Mouse (Mus musculus) gastrocnemius, postnatal 14 days (tissue): ENCODE results near the gene Msrb3. TPM values are rescaled to one million over a fixed set of nuclear protein-coding genes. Genes with fewer than 3 reads are reported as not detected.

Source experiments
- DNase-seq: peaks from one replicate; pipeline ENCODE4 v3.0.0; 2021; ENCODE audit warnings: mixed read lengths
- intact Hi-C: fragments of 180-260 bp; cut with DNase I; formaldehyde crosslinking; loops from one replicate; pipeline ENCODE4 v1.15.1; 2025; ENCODE audit warnings: low total_unique reads
- total RNA-seq, 2 experiments: library from RNA; stranded (reverse); gene quantifications; 2 replicates each; pipeline ENCODE4 v1.2.3; 2021

The Msrb3 gene
- total RNA-seq, 2 experiments from 2014 or later: 88.3 to 90.4 TPM

GRCm38 (mm10) chr10:120871630-120872482 lies 27.0 kb downstream of the Msrb3 start:
- intact Hi-C loops: no loop called here
- DNase-seq: no peak

GRCm38 (mm10) chr10:120871096-120871495 lies 27.8 kb downstream of the Msrb3 start:
- no peak for DNase-seq
- intact Hi-C loops: no loop called here

GRCm38 (mm10) chr10:120869241-120869775 lies 29.6 kb downstream of the Msrb3 start:
- intact Hi-C loops: no loop called here
- DNase-seq: no peak

- DNase-seq: peak; percentile 40
- intact Hi-C loops: no loop called here
These were observed 34.5 kb downstream of the Msrb3 start for GRCm38 (mm10) chr10:120864446-120864845.

- no peak for DNase-seq
- intact Hi-C loops: no loop called here
These were observed 37.2 kb downstream of the Msrb3 start for GRCm38 (mm10) chr10:120861674-120862073.

GRCm38 (mm10) chr10:120861194-120861593 lies 37.7 kb downstream of the Msrb3 start:
- no peak for DNase-seq
- intact Hi-C loops: no loop called here

- DNase-seq: no peak
- intact Hi-C loops: no loop called here
These were observed 41.3 kb downstream of the Msrb3 start for GRCm38 (mm10) chr10:120857531-120858001.

GRCm38 (mm10) chr10:120854329-120854728 lies 44.6 kb downstream of the Msrb3 start:
- no peak for DNase-seq
- intact Hi-C loops: no loop called here

GRCm38 (mm10) chr10:120853816-120854215 lies 45.1 kb downstream of the Msrb3 start:
- DNase-seq: no peak
- intact Hi-C loops: no loop called here

- no peak for DNase-seq
- intact Hi-C loops: no loop called here
These were observed 47.6 kb downstream of the Msrb3 start for GRCm38 (mm10) chr10:120851196-120851781.

GRCm38 (mm10) chr10:120850391-120851195 lies 48.3 kb downstream of the Msrb3 start:
- DNase-seq: no peak

GRCm38 (mm10) chr10:120848677-120849076 lies 50.2 kb downstream of the Msrb3 start:
- intact Hi-C loops: no loop called here
- DNase-seq: no peak

More at GRCm38 (mm10) chr10:120850391-120851195, 48.3 kb downstream of the Msrb3 start:
- intact Hi-C loops: no loop called here

- intact Hi-C loops: no loop called here
- no peak for DNase-seq
These were observed 51.1 kb downstream of the Msrb3 start for GRCm38 (mm10) chr10:120847785-120848184.

- DNase-seq: no peak
- intact Hi-C loops: no loop called here
These were observed 58.9 kb downstream of the Msrb3 start for GRCm38 (mm10) chr10:120839966-120840365.

- no peak for DNase-seq
- intact Hi-C loops: no loop called here
These were observed 64.4 kb downstream of the Msrb3 start for GRCm38 (mm10) chr10:120834531-120834930.

- DNase-seq: no peak
- intact Hi-C loops: no loop called here
These were observed 65.1 kb downstream of the Msrb3 start for GRCm38 (mm10) chr10:120833836-120834235.

GRCm38 (mm10) chr10:120827761-120828160 lies 71.1 kb downstream of the Msrb3 start:
- intact Hi-C loops: no loop called here
- DNase-seq: no peak

GRCm38 (mm10) chr10:120826795-120827669 lies 71.9 kb downstream of the Msrb3 start:
- no peak for DNase-seq
- intact Hi-C loops: no loop called here

GRCm38 (mm10) chr10:120826381-120826780 lies 72.5 kb downstream of the Msrb3 start:
- no peak for DNase-seq
- intact Hi-C loops: no loop called here
